Mouse (Mus musculus) neural tube, embryonic 12.5 days (tissue): Measurements from ENCODE around the gene Olfr1369-ps1. TPM values are rescaled to one million over a fixed set of nuclear protein-coding genes. Genes with fewer than 3 reads are reported as not detected.
"Not testable (repeated sequence)": the region's sequence is repeated elsewhere in the genome, so short reads cannot be mapped to it uniquely, and the experiment has no call there.

Source experiments
- ATAC-seq: fragments of 200-750 bp; cut with Nextera tagmentation; 2 replicates; pipeline ENCODE4 v1.8.0; 2017; ENCODE audit warnings: low read depth, mild to moderate bottlenecking, moderate TSS enrichment, moderate library complexity; ENCODE audit not compliant: low FRiP score
- H3K27ac ChIP-seq: fragments of 300-500 bp; sonication (generic); 2 replicates; pipeline ENCODE4 v1.5.1; 2016
- H3K27me3 ChIP-seq: fragments of 300-500 bp; sonication (generic); replicated peaks from 2 replicates; pipeline ENCODE4 v1.6.1; 2016; ENCODE audit warnings: mild to moderate bottlenecking
- H3K36me3 ChIP-seq: fragments of 300-500 bp; sonication (generic); 2 replicates; pipeline ENCODE4 v1.6.1; 2016; ENCODE audit warnings: mild to moderate bottlenecking
- H3K4me1 ChIP-seq: fragments of 300-500 bp; sonication (generic); 2 replicates; pipeline ENCODE4 v1.6.1; 2016
- H3K4me2 ChIP-seq: fragments of 300-500 bp; sonication (generic); replicated peaks from 2 replicates; pipeline ENCODE4 v1.6.1; 2016; ENCODE audit warnings: mild to moderate bottlenecking
- H3K4me3 ChIP-seq: fragments of 300-500 bp; sonication (generic); 2 replicates; pipeline ENCODE4 v1.5.1; 2016
- H3K9ac ChIP-seq: fragments of 300-500 bp; sonication (generic); 2 replicates; pipeline ENCODE4 v1.6.1; 2016; ENCODE audit warnings: mild to moderate bottlenecking
- H3K9me3 ChIP-seq: fragments of 300-500 bp; sonication (generic); 2 replicates; pipeline ENCODE4 v1.6.1; 2016; ENCODE audit warnings: mild to moderate bottlenecking
- WGBS: fragments of 180-500 bp; shearing (Covaris S2); methylation state at CpG from one replicate; pipeline ENCODE4 v1.1.7; 2016; 5-methylcytosine and 5-hydroxymethylcytosine counted together
- polyA plus RNA-seq: library from polyadenylated mRNA; unstranded; fragments of >200 nt; fragmentation: Nextera tagmentation; extraction: Ambion mirVana; gene quantifications from 2 replicates; pipeline ENCODE4 v1.2.1, GENCODE M21; 2016

The Olfr1369-ps1 gene
- not detected in 2 replicates for polyA plus RNA-seq

GRCm38 (mm10) chr13:21111183-21111582 lies at the start of gene Olfr1369-ps1:
Olfr1369-ps1 (plus strand) TSS chr13:21111483.
- H3K9ac ChIP-seq, H3K4me3 ChIP-seq, ATAC-seq, H3K36me3 ChIP-seq, H3K27ac ChIP-seq, H3K4me2 ChIP-seq, H3K27me3 ChIP-seq, H3K4me1 ChIP-seq, H3K9me3 ChIP-seq: not testable (repeated sequence)
- 75% methylated on average over 3 of the region's 3 CpGs for WGBS

- no peaks in the 10 kb centered on the region for H3K36me3 ChIP-seq
- H3K27me3 ChIP-seq, result no peaks in the 10 kb centered on the region
- no peak overlapping the region for H3K27ac ChIP-seq
- no peak for ATAC-seq
- no peak overlapping the region for H3K4me2 ChIP-seq
- 84% methylated on average over 2 of the region's 2 CpGs for WGBS
- H3K4me3 ChIP-seq, result no peak overlapping the region
- no peak overlapping the region for H3K9ac ChIP-seq
- H3K9me3 ChIP-seq, result no peaks in the 10 kb centered on the region
- H3K4me1 ChIP-seq, result no peaks in the 10 kb centered on the region
Measured at GRCm38 (mm10) chr13:21066021-21066420, 45.3 kb upstream of the Olfr1369-ps1 start.

GRCm38 (mm10) chr13:21074847-21075246 lies 36.4 kb upstream of the Olfr1369-ps1 start, which contains the start of gene Olfr1370:
Olfr1370 (minus strand) TSS chr13:21074947.
- no peak within 1 kb of the TSS for H3K4me3 ChIP-seq

GRCm38 (mm10) chr13:21082686-21083085 lies 28.6 kb upstream of the Olfr1369-ps1 start:
- Histone ChIP-seq H3K4me2 (no peak overlapping the region), H3K27ac (no peak overlapping the region), H3K27me3 (no peaks in the 10 kb centered on the region), H3K36me3 (no peaks in the 10 kb centered on the region), H3K4me1 (no peaks in the 10 kb centered on the region), H3K4me3 (no peak overlapping the region), H3K9ac (no peak overlapping the region), H3K9me3 (no peaks in the 10 kb centered on the region)
- 84% methylated on average over 2 of the region's 2 CpGs for WGBS
- ATAC-seq, result no peak

More at GRCm38 (mm10) chr13:21074847-21075246, 36.4 kb upstream of the Olfr1369-ps1 start, which contains the start of gene Olfr1370:
- Histone ChIP-seq H3K4me2 (no peak within 1 kb of the TSS), H3K9ac (no peak within 1 kb of the TSS), H3K27ac (no peak within 1 kb of the TSS), H3K9me3 (no peaks in the 10 kb centered on the region), H3K27me3 (no peaks in the 10 kb centered on the region), H3K36me3 (no peaks in the 10 kb centered on the region), H3K4me1 (no peaks in the 10 kb centered on the region)
- no peak for ATAC-seq
- 84% methylated on average over 3 of the region's 3 CpGs for WGBS

- ATAC-seq, result no peak
- no peaks in the 10 kb centered on the region for H3K36me3 ChIP-seq
- no peaks in the 10 kb centered on the region for H3K27me3 ChIP-seq
- H3K4me3 ChIP-seq, result no peak overlapping the region
- H3K9ac ChIP-seq, result no peak overlapping the region
- no peaks in the 10 kb centered on the region for H3K4me1 ChIP-seq
- 95% methylated on average over 3 of the region's 3 CpGs for WGBS
- no peaks in the 10 kb centered on the region for H3K9me3 ChIP-seq
- H3K4me2 ChIP-seq, result no peak overlapping the region
- no peak overlapping the region for H3K27ac ChIP-seq
Measured at GRCm38 (mm10) chr13:21109759-21110158, 1.5 kb upstream of the Olfr1369-ps1 start.

- ATAC-seq, result no peak
- no peak overlapping the region for H3K4me3 ChIP-seq
Measured at GRCm38 (mm10) chr13:21110441-21110840, 842 bp upstream of the Olfr1369-ps1 start.

GRCm38 (mm10) chr13:21114121-21114520 lies 2.8 kb downstream of the Olfr1369-ps1 start:
- H3K27ac ChIP-seq, result no peak overlapping the region
- no peaks in the 10 kb centered on the region for H3K27me3 ChIP-seq
- H3K4me3 ChIP-seq, result no peak overlapping the region
- no peak overlapping the region for H3K9ac ChIP-seq
- WGBS, result 89% methylated on average over 4 of the region's 4 CpGs
- H3K4me1 ChIP-seq, result no peaks in the 10 kb centered on the region
- ATAC-seq, result no peak
- no peak overlapping the region for H3K4me2 ChIP-seq
- no peaks in the 10 kb centered on the region for H3K9me3 ChIP-seq
- H3K36me3 ChIP-seq, result no peaks in the 10 kb centered on the region

More at GRCm38 (mm10) chr13:21110441-21110840, 842 bp upstream of the Olfr1369-ps1 start:
- H3K4me1 ChIP-seq, result no peaks in the 10 kb centered on the region
- no peaks in the 10 kb centered on the region for H3K36me3 ChIP-seq
- H3K4me2 ChIP-seq, result no peak overlapping the region
- no peaks in the 10 kb centered on the region for H3K27me3 ChIP-seq
- no peaks in the 10 kb centered on the region for H3K9me3 ChIP-seq
- H3K9ac ChIP-seq, result no peak overlapping the region
- no peak overlapping the region for H3K27ac ChIP-seq
- 89% methylated on average over 6 of the region's 6 CpGs for WGBS

- not testable (repeated sequence) for H3K36me3 ChIP-seq, H3K9me3 ChIP-seq, H3K4me1 ChIP-seq, H3K27ac ChIP-seq, H3K4me3 ChIP-seq, ATAC-seq, H3K4me2 ChIP-seq, H3K27me3 ChIP-seq, H3K9ac ChIP-seq
- 82% methylated on average over 3 of the region's 3 CpGs for WGBS
Measured at GRCm38 (mm10) chr13:21129339-21129738, 18.1 kb downstream of the Olfr1369-ps1 start, which contains the start of gene Olfr263. Olfr263 (plus strand) TSS chr13:21129639.

GRCm38 (mm10) chr13:21142421-21142820 lies 31.1 kb downstream of the Olfr1369-ps1 start:
- H3K27me3 ChIP-seq, result no peaks in the 10 kb centered on the region
- no peak overlapping the region for H3K4me2 ChIP-seq
- no peaks in the 10 kb centered on the region for H3K4me1 ChIP-seq
- no peak overlapping the region for H3K4me3 ChIP-seq
- H3K27ac ChIP-seq, result no peak overlapping the region
- 45% methylated on average over 8 of the region's 8 CpGs for WGBS
- H3K36me3 ChIP-seq, result no peaks in the 10 kb centered on the region
- H3K9me3 ChIP-seq, result no peaks in the 10 kb centered on the region
- H3K9ac ChIP-seq, result no peak overlapping the region
- no peak for ATAC-seq

GRCm38 (mm10) chr13:21145767-21146166 lies 34.5 kb downstream of the Olfr1369-ps1 start, which contains the start of gene Olfr1368:
Olfr1368 (minus strand) TSS chr13:21145867.
- Histone ChIP-seq H3K4me1 (no peaks in the 10 kb centered on the region), H3K27me3 (no peaks in the 10 kb centered on the region), H3K9me3 (no peaks in the 10 kb centered on the region), H3K4me3 (no peak within 1 kb of the TSS), H3K36me3 (no peaks in the 10 kb centered on the region), H3K9ac (no peak within 1 kb of the TSS), H3K4me2 (no peak within 1 kb of the TSS), H3K27ac (no peak within 1 kb of the TSS)
- WGBS, result 73% methylated on average over 4 of the region's 4 CpGs
- ATAC-seq, result no peak

- Histone ChIP-seq H3K4me2 (no peak overlapping the region), H3K27ac (no peak overlapping the region), H3K27me3 (0 out of 2 replicates have a peak, but pooled peaks cover 2% of the 10 kb centered on the region), H3K9me3 (no peaks in the 10 kb centered on the region), H3K4me3 (no peak overlapping the region), H3K36me3 (no peaks in the 10 kb centered on the region), H3K4me1 (peaks cover 3% of the 10 kb centered on the region; the same call in 1 of the 2 replicates), H3K9ac (no peak overlapping the region)
- 85% methylated on average over 5 of the region's 5 CpGs for WGBS
- ATAC-seq, result no peak
Measured at GRCm38 (mm10) chr13:21155888-21156287, 44.6 kb downstream of the Olfr1369-ps1 start.

GRCm38 (mm10) chr13:21158071-21158470 lies 46.8 kb downstream of the Olfr1369-ps1 start:
- 0 out of 2 replicates have a peak, but pooled peaks cover 2% of the 10 kb centered on the region for H3K27me3 ChIP-seq
- H3K36me3 ChIP-seq, result no peaks in the 10 kb centered on the region
- H3K9me3 ChIP-seq, result no peaks in the 10 kb centered on the region
- H3K4me3 ChIP-seq, result 0 out of 2 replicates have a peak overlapping the region, but pooled peaks have one; percentile 3
- H3K9ac ChIP-seq, result no peak overlapping the region
- no peak overlapping the region for H3K27ac ChIP-seq
- 4% methylated on average over 9 of the region's 9 CpGs for WGBS
- H3K4me2 ChIP-seq, result peak overlapping the region; percentile 91
- H3K4me1 ChIP-seq, result peaks cover 3% of the 10 kb centered on the region; the same call in 1 of the 2 replicates
- ATAC-seq, result no peak
